Mouse (Mus musculus) intestine, embryonic 16.5 days (tissue): ENCODE results near the gene Zfp36l2. TPM values are rescaled to one million over a fixed set of nuclear protein-coding genes. Genes with fewer than 3 reads are reported as not detected.
A peak's percentile ranks its signal among the peaks of the same experiment; 100 is the strongest.

ENCODE experiments used
- ATAC-seq: fragments of 200-750 bp; cut with Nextera tagmentation; 2 replicates; pipeline ENCODE4 v1.8.0; 2017; ENCODE audit warnings: moderate TSS enrichment, moderate library complexity
- H3K27ac ChIP-seq: fragments of 300-500 bp; sonication (generic); 2 replicates; pipeline ENCODE4 v1.5.1; 2014; ENCODE audit warnings: mild to moderate bottlenecking, low read length
- H3K27me3 ChIP-seq: fragments of 300-500 bp; sonication (generic); replicated peaks from 2 replicates; pipeline ENCODE4 v1.6.1; 2014; ENCODE audit warnings: low read length, control low read depth, mixed read lengths; ENCODE audit not compliant: control insufficient read depth, insufficient read depth
- H3K36me3 ChIP-seq: fragments of 300-500 bp; sonication (generic); 2 replicates; pipeline ENCODE4 v1.6.1; 2014; ENCODE audit warnings: low read length, control low read depth; ENCODE audit not compliant: control insufficient read depth, insufficient read depth
- H3K4me1 ChIP-seq: fragments of 300-500 bp; sonication (generic); 2 replicates; pipeline ENCODE4 v1.6.1; 2014; ENCODE audit warnings: low read length, control low read depth, mixed read lengths; ENCODE audit not compliant: control insufficient read depth, insufficient read depth
- H3K4me2 ChIP-seq: fragments of 300-500 bp; sonication (generic); 2 replicates; pipeline ENCODE4 v1.6.1; 2014; ENCODE audit warnings: low read depth, low read length, control low read depth
- H3K4me3 ChIP-seq: fragments of 300-500 bp; sonication (generic); 2 replicates; pipeline ENCODE4 v1.5.1; 2014; ENCODE audit warnings: mild to moderate bottlenecking, low read length
- H3K9ac ChIP-seq: fragments of 300-500 bp; sonication (generic); 2 replicates; pipeline ENCODE4 v1.6.1; 2014; ENCODE audit warnings: low read depth, low read length
- H3K9me3 ChIP-seq: fragments of 300-500 bp; sonication (generic); 2 replicates; pipeline ENCODE4 v1.6.1; 2016; ENCODE audit warnings: low read length, control low read depth; ENCODE audit not compliant: control insufficient read depth
- WGBS: fragments of 180-500 bp; shearing (Covaris S2); extraction: QIAGEN DNeasy Blood & Tissue Kit; methylation state at CpG from one replicate; pipeline ENCODE4 v1.1.7; 2014; 5-methylcytosine and 5-hydroxymethylcytosine counted together
- polyA plus RNA-seq: library from polyadenylated mRNA; unstranded; fragments of >200 nt; fragmentation: Nextera tagmentation; extraction: Ambion mirVana; gene quantifications from 2 replicates; pipeline ENCODE4 v1.2.1, GENCODE M21; 2015

Zfp36l2 gene
- polyA plus RNA-seq, 1 experiment from 2014 or later = 14.4 TPM

DNA sequence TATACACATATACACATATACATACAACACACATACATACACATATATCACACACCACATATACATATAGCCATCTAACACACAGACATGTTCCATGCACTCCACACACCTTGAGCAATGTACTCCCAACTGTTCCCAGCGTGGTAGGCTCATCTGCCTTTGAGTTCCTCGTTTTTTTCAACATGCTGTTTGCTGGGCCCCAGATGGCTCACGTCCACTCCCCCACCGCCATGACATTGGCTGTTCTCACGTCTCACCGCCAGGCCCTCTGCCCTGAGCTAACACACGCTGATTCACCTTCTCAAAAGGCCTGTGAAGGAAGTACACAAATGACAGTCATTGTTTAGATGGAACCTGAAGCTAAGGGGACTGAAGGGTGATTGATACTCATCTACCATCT lies 52.5 kb downstream of the Zfp36l2 start:
- peak overlapping the region; percentile 96 for H3K27ac ChIP-seq
- no peak overlapping the region for H3K4me3 ChIP-seq
- H3K9me3 ChIP-seq = no peaks in the 10 kb centered on the region
- ATAC-seq = no peak
- H3K4me2 ChIP-seq = peak overlapping the region; percentile 48; the same call in 1 of the 2 replicates
- 37% methylated on average over 7 of the region's 7 CpGs for WGBS
- H3K4me1 ChIP-seq = peaks cover 40% of the 10 kb centered on the region
- no peaks in the 10 kb centered on the region for H3K36me3 ChIP-seq
- no peaks in the 10 kb centered on the region for H3K27me3 ChIP-seq
- H3K9ac ChIP-seq = peak overlapping the region; percentile 61
